Mouse (Mus musculus) thymus, adult 2 months (tissue): ENCODE results near the gene Eps8.

Experiments
- CTCF ChIP-seq: fragments of 200-500 bp; IDR thresholded peaks from 2 replicates; pipeline ENCODE4 v1.5.1; 2012; ENCODE audit warnings: mild to moderate bottlenecking, control low read depth, low read length, moderate library complexity, borderline replicate concordance; ENCODE audit not compliant: control insufficient read depth, poor library complexity, insufficient read depth; ENCODE audit errors: extremely low read depth
- POLR2A ChIP-seq: fragments of 200-500 bp; IDR thresholded peaks from 2 replicates; pipeline ENCODE4 v1.6.1; 2012; ENCODE audit warnings: mild to moderate bottlenecking, low read length, control low read depth, moderate library complexity; ENCODE audit not compliant: control insufficient read depth, poor library complexity, insufficient read depth; ENCODE audit errors: extremely low read depth

DNA sequence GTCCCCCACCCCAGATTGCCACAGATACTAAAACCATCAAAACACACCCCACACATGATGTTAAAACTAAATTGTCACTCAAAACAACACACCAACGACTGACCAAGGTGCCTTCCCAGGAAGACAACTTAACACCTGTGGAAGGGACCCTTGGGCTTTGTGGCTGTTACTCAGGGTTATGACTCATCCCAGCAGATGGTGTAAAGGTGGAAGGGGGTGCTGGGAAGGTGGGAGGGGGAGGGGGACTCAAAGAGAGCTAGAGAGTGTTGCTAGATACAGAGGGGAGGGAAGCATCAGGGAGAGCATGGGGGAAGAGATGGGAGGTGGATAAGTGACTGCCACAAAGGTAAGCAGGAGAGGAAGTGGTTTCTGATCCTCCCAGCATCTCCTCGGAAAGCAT lies 163.0 kb downstream of the Eps8 start:
- TF ChIP-seq CTCF = no peak
- TF ChIP-seq POLR2A = no peak
